Mouse (Mus musculus) megakaryocyte, embryonic 14.5 days (primary cell): Measurements from ENCODE around the gene Ccnl1.

ENCODE experiments used
- FLI1 ChIP-seq: IDR thresholded peaks from 2 replicates; pipeline ENCODE4 v1.6.1; 2012; ENCODE audit warnings: low read length, inconsistent platforms, mixed read lengths
- GATA1 ChIP-seq: IDR thresholded peaks from 3 replicates; pipeline ENCODE4 v1.6.1; 2012; ENCODE audit warnings: mixed read lengths, low read length, inconsistent platforms, borderline replicate concordance

- TF ChIP-seq FLI1 (no peak), GATA1 (peak; percentile 85; the same call in 1 of the 3 replicates)
Observed at GRCm38 (mm10) chr3:65960291-65960945, 2.4 kb upstream of the Ccnl1 start.
